Mouse (Mus musculus) ES-Bruce4 (cell line): ENCODE results near the gene Bves.

Experiments
- CTCF ChIP-seq: IDR thresholded peaks from one replicate; pipeline ENCODE4 v1.8.1; 2011; ENCODE audit warnings: low read depth, low read length
- EP300 ChIP-seq: IDR thresholded peaks from 2 replicates; pipeline ENCODE4 v1.6.1; 2011; ENCODE audit warnings: low read depth, low read length; ENCODE audit not compliant: insufficient read depth
- POLR2A ChIP-seq: IDR thresholded peaks from one replicate; pipeline ENCODE4 v1.8.1; 2011; ENCODE audit warnings: low read length; ENCODE audit not compliant: insufficient read depth

DNA sequence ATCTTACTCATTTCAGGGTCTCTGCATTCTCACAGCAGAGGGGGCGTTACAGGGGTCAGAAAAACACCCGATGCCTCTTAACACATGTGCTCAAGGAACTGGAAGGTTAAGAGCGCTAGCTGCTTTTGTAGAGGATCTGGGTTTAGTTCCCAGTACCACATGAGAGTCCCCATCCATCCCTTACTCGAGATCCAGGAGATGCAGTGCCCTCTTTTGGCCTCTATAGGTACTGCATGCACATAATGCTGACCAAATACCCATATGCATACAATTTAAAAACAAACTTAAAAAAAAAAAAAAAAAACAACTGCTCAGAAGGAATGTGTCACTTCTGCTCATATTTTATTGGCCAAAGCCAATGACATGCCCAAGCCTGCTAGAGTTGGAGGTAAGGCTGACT lies 8.8 kb downstream of the Bves start:
- no peak for TF ChIP-seq CTCF
- no peak for TF ChIP-seq POLR2A
- no peak for TF ChIP-seq EP300
